9 mouse cellular contexts compared by ENCODE assay signal in genomic region chr2:32182676-32183296, GRCm38 (mm10). TPM values are rescaled to one million over a fixed set of nuclear protein-coding genes. Genes with fewer than 3 reads are reported as not detected.
DNase-seq lines count a peak whose midpoint lies in the region; ATAC-seq and TF ChIP-seq lines count a peak whose summit lies in the region.
"Had no signal": no experiment of that assay in that cellular context is flagged by ENCODE, and none has a peak within 500 bp of the region (broad histone marks: within the 10 kb centered on the region; RNA-seq: fewer than 3 reads in every experiment).

No protein-coding gene starts in this region.

- peaks cover 13% of the 10 kb centered on the region for H3K79me2 ChIP-seq in heart, adult 2 months (replicated peaks; ENCODE audit: control insufficient read depth, insufficient read depth, low read length)

- 0 out of 2 replicates have a peak overlapping the region, but pooled peaks have one; percentile 10 for H3K9ac ChIP-seq in heart, adult 2 months (ENCODE audit: low read depth, low read length)
- no peak overlapping the region; the same call in 1 of the 2 replicates for H3K9ac ChIP-seq in heart, embryonic 11.5 days (ENCODE audit: low read depth, low read length)
- H3K9ac ChIP-seq in midbrain, postnatal 0 days (replicated peaks; ENCODE audit: low read length, poor library complexity, severe bottlenecking), result 0 out of 2 replicates have a peak overlapping the region, but pooled peaks have one; percentile 36

- H3K4me2 ChIP-seq in heart, embryonic 11.5 days, result no peak overlapping the region
- no peak overlapping the region for H3K4me2 ChIP-seq in midbrain, postnatal 0 days (ENCODE audit: low read depth, low read length, poor library complexity, severe bottlenecking)

- no peaks in the 10 kb centered on the region for H3K36me3 ChIP-seq in heart, adult 2 months (ENCODE audit: control insufficient read depth, insufficient read depth, low read length)
- H3K36me3 ChIP-seq in heart, embryonic 11.5 days (ENCODE audit: control insufficient read depth, insufficient read depth, low read length), result peaks cover 23% of the 10 kb centered on the region
- peaks cover 28% of the 10 kb centered on the region for H3K36me3 ChIP-seq in midbrain, postnatal 0 days (ENCODE audit: insufficient read depth, low read length)

- H3K27me3 ChIP-seq in heart, adult 2 months (ENCODE audit: control insufficient read depth, insufficient read depth, low read length), result no peaks in the 10 kb centered on the region
- no peaks in the 10 kb centered on the region for H3K27me3 ChIP-seq in heart, embryonic 11.5 days (ENCODE audit: control insufficient read depth, insufficient read depth, low read length)
- H3K27me3 ChIP-seq in midbrain, postnatal 0 days (ENCODE audit: insufficient read depth, low read length), result no peaks in the 10 kb centered on the region

- TF ChIP-seq CTCF in heart, adult 2 months (IDR thresholded peaks at IDR 0.05), result no peak
- no peak for TF ChIP-seq CTCF in brain, embryonic 14.5 days (IDR thresholded peaks at IDR 0.05; ENCODE audit: borderline replicate concordance, extremely low read depth, insufficient read depth, insufficient read length)
- TF ChIP-seq CTCF in midbrain, postnatal 0 days (IDR thresholded peaks at IDR 0.05), result no peak

- 31% methylated on average over 13 of the region's 13 CpGs for WGBS in heart, adult 2 months
- WGBS in heart, embryonic 11.5 days (ENCODE audit: insufficient replicate concordance), result 71% methylated on average over 13 of the region's 13 CpGs
- WGBS in midbrain, postnatal 0 days, result 55% methylated on average over 13 of the region's 13 CpGs

- H3K4me1 ChIP-seq in heart, adult 2 months (ENCODE audit: control insufficient read depth, insufficient read depth, low read length), result peaks cover 24% of the 10 kb centered on the region
- peaks cover 27% of the 10 kb centered on the region for H3K4me1 ChIP-seq in heart, embryonic 11.5 days (ENCODE audit: control insufficient read depth, insufficient read depth, low read length)
- H3K4me1 ChIP-seq in midbrain, postnatal 0 days (ENCODE audit: insufficient read depth, low read length), result no peaks in the 10 kb centered on the region; the same call in 1 of the 2 replicates

- DNase-seq in heart, adult 2 months, result peak in 1 of 2 experiments; percentile 66
- DNase-seq in heart, adult 8-10 months (ENCODE audit: low spot score), result no peak
- peak; percentile 74 for DNase-seq in brain, embryonic 14.5 days (ENCODE audit: low read depth)
- peak; percentile 72 to 90 for DNase-seq in kidney, postnatal 25 days
- peak; percentile 84 for DNase-seq in midbrain, postnatal 0 days (ENCODE audit: low spot score)
- DNase-seq in spleen, adult 18-20 months, result no peak
- DNase-seq in layer of hippocampus, postnatal 25 days (ENCODE audit: extremely low spot score in 1 of 2, low spot score in 1 of 2), result no peak

- 0 out of 2 replicates have a peak, but pooled peaks have one; percentile 36 for TF ChIP-seq EP300 in heart, adult 2 months (IDR thresholded peaks at IDR 0.05; ENCODE audit: insufficient read depth, low read depth, low read length)

- intact Hi-C loops in heart, adult 2 months (cut with DNase I), result no loop called here

- H3K9me3 ChIP-seq in heart, embryonic 11.5 days (replicated peaks; ENCODE audit: control insufficient read depth, low read length), result no peaks in the 10 kb centered on the region
- H3K9me3 ChIP-seq in midbrain, postnatal 0 days (ENCODE audit: low read length), result no peaks in the 10 kb centered on the region

- H3K27ac ChIP-seq in heart, adult 2 months, result no peak overlapping the region
- H3K27ac ChIP-seq in heart, embryonic 11.5 days (ENCODE audit: low read depth, low read length), result peak overlapping the region; percentile 3; the same call in 1 of the 2 replicates
- H3K27ac ChIP-seq in midbrain, postnatal 0 days (ENCODE audit: low read depth, low read length), result peak overlapping the region; percentile 38; the same call in 1 of the 2 replicates

- ATAC-seq in heart, embryonic 11.5 days (replicated peaks; ENCODE audit: insufficient number of reproducible peaks, low FRiP score, low TSS enrichment), result no peak
- ATAC-seq in midbrain, postnatal 0 days (ENCODE audit: low FRiP score), result peak; percentile 67

- TF ChIP-seq POLR2A in heart, adult 2 months (IDR thresholded peaks at IDR 0.05; ENCODE audit: insufficient read depth, low read depth, low read length), result no peak
- no peak for TF ChIP-seq POLR2A in brain, embryonic 14.5 days (IDR thresholded peaks at IDR 0.05; ENCODE audit: borderline replicate concordance, extremely low read depth, insufficient read depth, insufficient read length, poor library complexity, severe bottlenecking)

- H3K4me3 ChIP-seq in heart, adult 2 months, result no peak overlapping the region
- no peak overlapping the region for H3K4me3 ChIP-seq in heart, embryonic 11.5 days (ENCODE audit: low read depth, low read length)
- no peak overlapping the region for H3K4me3 ChIP-seq in midbrain, postnatal 0 days (ENCODE audit: low read depth, low read length)
- H3K4me3 ChIP-seq: myocyte had no signal

RNA-seq across cellular contexts. Expression of gene Prrc2b, which starts 31.9 kb away (rescaled TPM):
- 10 to 100 TPM; 78.3 to 82.6 TPM for total RNA-seq in heart, adult 2 months (2021)
- polyA plus RNA-seq in heart, adult 2 months (2012; rRNA removed), result 39.3 and 46.9 TPM in 2 replicates
- total RNA-seq in heart, adult 8-10 months (2022), result 10 to 100 TPM; 83.5 to 94.1 (median 89.2) TPM
- polyA plus RNA-seq in brain, embryonic 14.5 days (2012; rRNA removed), result 94.4 and 171 TPM in 2 replicates
- polyA plus RNA-seq in heart, embryonic 11.5 days (2014; fragmentation: Nextera tagmentation; extraction: Ambion mirVana), result 39.3 and 40.6 TPM in 2 replicates
- total RNA-seq in midbrain, postnatal 0 days (2014; rRNA removed), result 164 and 215 TPM in 2 replicates
- polyA plus RNA-seq in midbrain, postnatal 0 days (2015; fragmentation: Nextera tagmentation; extraction: Ambion mirVana), result 51.5 and 65.9 TPM in 2 replicates
- 100 to 1,000 TPM; 248 to 275 TPM for total RNA-seq in layer of hippocampus, postnatal 25 days (2021)

RNA-seq across cellular contexts. Expression of gene Pomt1, which starts 53.6 kb away (rescaled TPM):
- total RNA-seq in heart, adult 2 months (2021), result 10 to 100 TPM; 13.1 to 16.9 TPM
- polyA plus RNA-seq in heart, adult 2 months (2012; rRNA removed), result 17.7 and 19.7 TPM in 2 replicates
- total RNA-seq in heart, adult 8-10 months (2022), result 10 to 100 TPM; 12.5 to 15.0 (median 14.0) TPM
- 46.4 and 48.7 TPM in 2 replicates for polyA plus RNA-seq in brain, embryonic 14.5 days (2012; rRNA removed)
- polyA plus RNA-seq in heart, embryonic 11.5 days (2014; fragmentation: Nextera tagmentation; extraction: Ambion mirVana), result 12.9 and 15.3 TPM in 2 replicates
- 48.6 and 48.9 TPM in 2 replicates for total RNA-seq in midbrain, postnatal 0 days (2014; rRNA removed)
- 21.5 and 23.5 TPM in 2 replicates for polyA plus RNA-seq in midbrain, postnatal 0 days (2015; fragmentation: Nextera tagmentation; extraction: Ambion mirVana)
- total RNA-seq in layer of hippocampus, postnatal 25 days (2021), result 10 to 100 TPM; 21.4 to 25.2 TPM

Comparison
In these comparisons a context has a peak if more than half of its experiments do, and no peak if none do; other contexts are left out.
1. DNase-seq: peak in brain, embryonic 14.5 days (single experiment), kidney, postnatal 25 days (2 of 2) and midbrain, postnatal 0 days (single experiment); none in heart, adult 8-10 months (single experiment), spleen, adult 18-20 months (0 of 2) and layer of hippocampus, postnatal 25 days (0 of 2).